Mouse (Mus musculus) monocyte, adult 5-6 weeks (primary cell): ENCODE data around the gene Rbm8a. TPM values are rescaled to one million over a fixed set of nuclear protein-coding genes. Genes with fewer than 3 reads are reported as not detected.
A peak's percentile ranks its signal among the peaks of the same experiment; 100 is the strongest.
"Not testable (repeated sequence)": the region's sequence is repeated elsewhere in the genome, so short reads cannot be mapped to it uniquely, and the experiment has no call there.

Experiments
- ATAC-seq: fragments of 153-309, 156-312 bp; replicated peaks from 2 replicates; pipeline ENCODE4 v1.8.0; 2017; ENCODE audit warnings: mild to moderate bottlenecking; ENCODE audit not compliant: low TSS enrichment, insufficient number of reproducible peaks, severe bottlenecking, poor library complexity, low FRiP score
- total RNA-seq: library from RNA; stranded (forward); fragments of 200-1000, 200-491, 200-594 nt; gene quantifications from 3 replicates; pipeline ENCODE4 v1.2.3, GENCODE M21; 2017

Gene Rbm8a
- total RNA-seq, 1 experiment from 2014 or later: 49.7 TPM

DNA sequence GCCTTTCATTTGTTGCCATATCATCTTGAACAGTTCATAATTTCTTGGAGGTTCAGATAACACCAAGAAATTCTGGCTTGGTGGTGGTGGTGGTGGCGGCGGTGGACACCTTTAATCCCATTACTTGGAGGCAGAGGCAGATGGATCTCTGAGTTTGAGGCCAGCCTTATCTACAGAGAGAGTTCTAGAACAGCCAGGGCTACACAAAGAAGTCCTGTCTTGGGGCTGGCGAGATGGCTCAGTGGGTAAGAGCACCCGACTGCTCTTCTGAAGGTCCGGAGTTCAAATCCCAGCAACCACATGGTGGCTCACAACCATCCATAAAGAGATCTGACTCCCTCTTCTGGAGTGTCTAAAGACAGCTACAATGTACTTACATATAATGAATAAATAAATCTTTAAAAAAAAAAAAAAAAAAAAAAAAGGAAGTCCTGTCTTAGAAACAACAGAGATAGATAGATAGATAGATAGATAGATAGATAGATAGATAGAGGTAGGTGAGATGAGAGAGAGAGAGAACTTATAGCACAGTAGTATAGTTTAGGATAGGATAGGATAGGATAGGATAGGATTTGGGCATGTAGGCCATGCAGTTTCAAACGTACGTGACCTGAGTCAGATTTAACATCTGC is 36.1 kb downstream of the Rbm8a start:
- not testable (repeated sequence) for ATAC-seq

DNA sequence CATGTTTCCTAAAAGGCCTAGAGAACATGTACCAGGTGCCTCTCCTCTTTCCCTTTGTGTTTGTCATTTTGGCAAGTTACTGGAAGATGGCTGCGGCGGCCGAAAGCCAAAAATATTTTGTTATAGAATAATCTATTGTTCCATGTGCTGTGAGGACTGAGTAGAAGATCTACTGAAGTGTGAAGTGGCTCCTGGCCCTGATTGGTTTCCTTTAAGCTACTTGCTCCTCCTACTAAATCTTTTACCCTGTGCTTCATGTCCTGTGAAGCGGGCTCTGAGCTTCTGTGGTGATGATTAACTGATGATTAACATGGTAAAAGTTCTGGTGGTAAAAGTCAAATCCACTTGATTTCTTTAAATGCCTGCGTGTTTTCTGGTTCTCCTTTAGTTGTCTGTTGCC is 37.2 kb downstream of the Rbm8a start:
- ATAC-seq: no peak

DNA sequence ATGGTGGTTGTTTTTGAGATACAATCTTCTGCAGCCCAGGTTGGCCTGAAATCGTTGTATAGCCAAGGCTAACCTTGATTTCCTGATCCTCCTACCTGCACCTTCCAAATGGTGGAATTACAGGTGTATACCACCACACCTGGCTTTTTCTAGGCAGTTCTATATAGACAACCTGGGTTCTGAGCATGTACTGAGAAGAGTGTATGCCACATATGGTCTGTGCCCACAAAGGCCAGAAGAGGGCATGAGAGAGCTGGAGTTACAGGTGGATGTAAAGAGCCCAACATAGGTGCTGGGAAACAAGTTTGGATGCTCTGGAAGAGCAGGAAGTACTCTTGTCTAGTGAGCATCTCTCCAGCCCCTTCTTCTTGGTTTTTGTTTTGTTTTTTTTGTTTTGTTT is 37.6 kb downstream of the Rbm8a start:
- ATAC-seq: no peak

DNA sequence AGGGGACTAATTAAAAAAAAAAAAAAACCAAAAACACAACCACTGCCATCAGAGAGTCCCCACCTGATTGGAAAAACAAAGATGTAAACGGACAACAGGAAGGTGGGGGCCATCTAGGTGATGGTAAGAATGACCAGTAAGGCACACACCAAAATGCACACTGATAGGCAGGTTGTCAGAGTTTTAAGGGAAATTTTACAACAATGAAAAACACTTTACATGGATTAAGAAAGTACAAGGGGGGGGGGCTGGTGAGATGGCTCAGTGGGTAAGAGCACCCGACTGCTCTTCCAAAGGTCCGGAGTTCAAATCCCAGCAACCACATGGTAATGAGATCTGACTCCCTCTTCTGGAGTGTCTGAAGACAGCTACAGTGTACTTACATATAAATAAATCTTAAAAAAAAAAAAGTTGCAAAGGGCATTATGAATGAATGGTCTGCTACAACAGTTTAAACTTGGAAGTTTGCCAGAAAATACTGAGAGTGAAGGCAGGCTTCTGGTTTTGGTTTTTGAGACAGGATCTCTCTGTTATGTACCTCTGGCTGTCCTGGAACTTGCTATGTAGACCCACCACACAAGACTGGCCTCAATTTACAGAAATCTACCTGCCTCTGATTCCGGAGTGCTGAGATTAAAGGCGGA is 38.8 kb downstream of the Rbm8a start:
- no peak for ATAC-seq

DNA sequence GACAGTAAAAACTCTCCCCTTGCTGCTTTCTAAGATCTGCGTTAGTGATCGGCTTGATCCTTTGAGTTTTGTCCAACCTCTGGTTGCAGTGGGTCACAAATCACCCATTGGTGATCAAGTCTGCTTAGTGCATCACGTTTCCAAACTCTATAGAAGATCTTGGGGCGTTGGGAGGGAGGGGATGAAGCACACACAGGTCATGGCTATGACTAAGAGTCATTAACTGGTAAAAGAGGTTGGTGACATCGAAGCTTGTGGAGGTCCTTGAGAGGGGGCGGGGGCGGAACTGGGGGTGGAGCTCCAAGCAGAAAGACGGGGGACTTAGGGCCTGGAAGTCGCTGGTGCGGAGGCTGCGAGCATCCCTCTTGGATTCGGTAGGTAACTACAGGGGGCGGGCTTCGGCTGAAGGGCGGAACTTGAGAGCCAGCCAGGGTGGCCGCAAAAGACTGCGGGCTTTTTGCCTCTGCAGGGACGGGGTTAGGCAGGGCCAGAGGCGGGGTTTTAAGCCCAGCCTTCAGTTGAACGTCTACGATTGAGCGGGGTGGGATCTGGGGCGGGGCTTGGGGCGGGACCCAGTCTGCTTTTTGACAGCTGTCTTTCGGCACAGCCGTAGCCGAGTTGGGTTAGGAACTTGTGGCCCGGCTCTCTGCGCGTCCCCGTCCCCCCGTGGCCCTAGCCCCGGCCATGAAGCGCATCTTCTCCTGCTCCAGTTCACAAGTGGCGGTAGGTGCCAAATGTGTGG is 40.2 kb downstream of the Rbm8a start, which contains the start of gene Ankrd35:
Gene Ankrd35 (plus strand): TSS at position 405 of the 742 bp plus-strand sequence.
- peak; percentile 96 for ATAC-seq

DNA sequence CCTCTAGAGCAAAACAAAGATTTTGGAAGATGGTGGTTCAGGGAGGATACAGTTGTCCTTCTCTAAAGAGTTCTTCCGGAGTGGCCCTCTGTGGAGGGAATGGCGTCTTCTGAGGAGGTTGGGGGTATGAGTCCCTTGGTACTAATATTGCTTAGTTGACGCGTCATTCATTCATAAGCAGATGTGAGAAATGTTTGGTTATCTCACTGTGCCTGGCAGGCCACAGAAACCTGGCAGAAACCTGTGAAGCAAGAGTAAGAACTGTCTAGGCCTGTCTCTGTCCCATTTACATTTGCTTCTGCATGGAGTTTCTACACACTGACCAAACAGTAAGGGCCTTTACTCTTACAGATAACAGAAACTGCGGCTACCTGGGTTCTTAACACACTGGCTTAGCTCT is 41.8 kb downstream of the Rbm8a start:
- ATAC-seq: no peak

DNA sequence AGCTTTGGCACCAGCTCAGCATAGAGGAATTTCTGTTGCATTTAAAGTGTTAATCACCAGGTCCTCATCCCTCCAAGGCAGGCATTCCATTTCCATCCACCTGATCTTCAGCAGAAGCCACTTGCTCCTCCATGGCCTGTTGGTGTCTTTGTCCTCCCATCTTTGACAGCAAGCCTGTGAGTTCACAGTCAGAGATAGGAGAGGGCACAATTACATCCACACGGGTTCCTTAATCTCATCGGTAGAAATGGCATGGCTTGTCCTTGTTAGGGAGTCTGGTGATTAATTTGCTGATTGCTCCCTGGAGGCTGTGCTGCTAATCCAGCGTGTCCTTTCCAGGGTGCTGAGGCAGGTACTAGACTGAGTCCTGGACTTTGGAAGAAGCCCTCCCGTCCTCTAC is 43.8 kb downstream of the Rbm8a start:
- ATAC-seq: no peak

DNA sequence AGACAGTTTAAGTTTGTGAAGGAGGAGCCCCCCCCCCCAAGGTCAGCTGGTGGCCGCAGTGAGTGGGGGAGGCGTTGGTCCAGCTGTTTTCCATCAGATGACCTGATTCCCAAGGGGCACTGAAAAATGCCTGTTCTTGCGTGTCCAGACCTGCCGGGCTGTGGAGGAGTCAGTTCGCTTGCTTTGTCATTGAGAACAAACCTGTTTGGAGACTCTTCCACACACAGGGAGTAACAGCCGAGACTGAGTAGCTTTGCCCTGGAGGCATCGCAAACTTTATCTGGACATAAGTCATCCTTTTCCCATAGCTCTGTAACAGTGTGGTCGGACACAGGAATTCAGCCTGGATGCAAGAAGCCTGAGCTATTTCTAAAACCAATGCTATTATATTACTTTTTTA is 44.7 kb downstream of the Rbm8a start:
- no peak for ATAC-seq

DNA sequence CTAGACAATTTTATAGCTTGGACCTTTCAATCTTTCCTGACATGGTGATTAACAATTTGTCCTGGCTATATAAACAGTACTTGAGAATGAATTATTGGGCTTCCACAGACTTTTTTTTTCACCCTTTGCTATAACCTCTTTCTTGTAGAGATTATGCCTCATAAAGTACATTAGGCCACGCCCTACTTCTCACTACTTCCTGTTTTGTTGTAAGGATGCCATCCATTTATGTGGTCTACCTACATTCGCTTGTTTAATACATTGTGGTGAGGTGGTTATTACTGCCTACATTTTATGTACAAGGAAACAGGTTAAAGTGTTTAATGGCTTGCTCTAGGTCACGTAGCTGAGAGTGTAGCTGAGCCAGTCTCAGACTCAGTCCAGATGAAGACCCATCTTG is 45.4 kb downstream of the Rbm8a start:
- no peak for ATAC-seq

DNA sequence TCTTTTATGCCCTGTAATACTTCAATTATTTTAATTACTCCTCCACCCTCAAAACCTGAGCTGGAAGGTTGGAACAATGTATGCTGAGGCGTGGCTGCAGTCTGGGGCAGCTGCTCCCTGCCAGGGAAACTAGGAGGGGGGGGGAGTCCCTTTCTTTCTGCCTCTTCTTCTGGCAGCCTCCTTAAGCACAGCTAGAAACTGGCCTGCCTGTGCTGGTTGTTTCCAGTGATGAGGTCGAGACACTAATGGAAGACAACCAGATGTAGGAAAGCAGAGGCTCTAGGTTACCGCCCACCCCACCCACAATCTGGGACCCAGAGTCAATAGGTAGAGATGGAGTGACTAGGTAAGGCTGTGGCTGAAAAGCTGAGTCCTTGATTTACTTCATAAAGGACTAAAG is 46.0 kb downstream of the Rbm8a start:
- no peak for ATAC-seq

DNA sequence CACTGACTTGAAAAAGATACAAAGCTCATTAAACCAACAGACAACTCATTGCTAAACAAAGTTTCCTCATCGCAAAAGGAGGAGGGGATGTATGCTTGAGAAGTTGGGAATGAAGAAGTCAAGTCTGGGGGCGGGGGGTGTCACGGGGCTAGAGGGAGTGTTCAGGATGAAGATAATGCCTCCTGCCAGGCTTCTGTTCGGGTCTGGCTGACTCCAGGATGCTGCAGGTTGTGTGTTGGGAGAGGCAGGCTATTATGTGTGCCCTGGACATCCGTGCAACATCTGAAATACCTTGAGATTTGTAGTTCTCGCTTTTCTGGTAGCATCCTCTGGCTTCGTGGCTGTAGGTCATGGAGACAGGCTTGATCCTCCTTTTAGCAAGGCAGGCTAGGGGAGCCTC is 48.7 kb downstream of the Rbm8a start:
- no peak for ATAC-seq

DNA sequence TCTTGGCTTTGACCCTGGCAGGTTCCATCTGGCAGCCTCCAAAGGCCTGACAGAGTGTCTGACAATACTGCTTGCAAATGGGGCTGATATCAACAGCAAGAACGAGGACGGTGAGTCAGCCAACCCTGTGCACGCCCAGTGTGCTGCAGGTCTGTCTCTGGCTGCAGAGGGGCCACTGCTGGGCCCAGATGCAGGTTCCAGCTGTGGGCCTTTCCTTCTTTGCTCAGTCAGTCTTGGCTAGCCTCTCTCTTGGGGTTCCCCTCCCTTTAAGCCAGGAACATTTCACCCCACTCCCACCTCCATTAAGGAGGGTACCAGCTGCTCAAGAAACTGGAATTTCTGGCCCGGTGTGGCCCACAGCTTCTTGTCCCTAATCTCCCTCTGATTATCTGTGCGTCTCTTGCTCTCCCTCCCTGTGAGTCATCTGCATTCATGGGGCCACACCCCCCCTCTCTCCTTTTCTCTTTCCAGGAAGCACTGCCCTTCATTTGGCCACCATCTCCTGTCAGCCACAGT is 49.5 kb downstream of the Rbm8a start:
- no peak for ATAC-seq

DNA sequence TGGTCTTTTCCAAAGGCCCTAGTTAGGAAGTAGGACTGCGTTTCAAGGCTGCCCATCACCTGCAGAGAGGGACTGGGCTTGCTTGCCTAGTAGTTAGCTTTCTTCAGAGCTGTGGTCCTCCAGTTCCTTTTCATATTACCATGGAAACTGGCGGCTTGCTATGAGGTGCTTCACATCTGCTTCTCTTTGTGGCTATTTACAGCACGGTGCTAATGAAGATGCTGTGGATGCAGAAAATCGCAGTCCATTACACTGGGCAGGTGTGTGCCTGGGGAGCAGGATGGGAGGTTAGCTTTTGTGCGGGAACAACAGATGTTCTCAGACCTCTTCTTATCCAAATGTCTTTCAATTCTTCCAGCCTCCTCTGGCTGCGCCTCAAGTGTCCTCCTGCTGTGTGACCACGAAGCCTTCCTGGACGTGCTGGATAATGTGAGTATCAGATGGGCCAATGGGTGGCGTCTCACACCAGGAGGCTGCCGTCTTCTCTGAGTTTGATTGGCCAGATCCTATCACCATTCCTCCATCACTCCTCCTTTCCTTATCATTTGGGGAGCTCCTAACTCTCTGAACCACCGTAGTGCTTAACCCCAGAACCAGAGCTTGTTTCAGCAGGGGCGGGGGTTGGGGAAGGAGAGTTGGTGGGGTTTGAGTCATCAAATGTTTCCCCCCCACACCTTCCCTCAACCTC is 50.7 kb downstream of the Rbm8a start:
- ATAC-seq: no peak

Other genes starting within 250 kb of the Rbm8a start
- not detected in 3 replicates for gene BC107364, start 177.6 kb upstream of the Rbm8a start, total RNA-seq
- 0.64 TPM in 1 of 3 replicates, not detected in the others for gene Hfe2, start 104.8 kb upstream of the Rbm8a start, total RNA-seq
- gene Txnip, start 72.0 kb upstream of the Rbm8a start, total RNA-seq: 575 to 636 TPM (median 578 TPM) in 3 replicates
- not detected in 3 replicates for gene Gm16253, start 52.9 kb upstream of the Rbm8a start, total RNA-seq
- gene Polr3gl, start 35.8 kb upstream of the Rbm8a start, total RNA-seq: 75.3 to 86.8 TPM (median 84.0 TPM) in 3 replicates
- not detected in 3 replicates for gene Ankrd34a, start 33.3 kb upstream of the Rbm8a start, total RNA-seq
- 0.68 to 0.95 TPM in 2 of 3 replicates, not detected in the other for gene Lix1l, start 28.8 kb upstream of the Rbm8a start, total RNA-seq
- gene Pex11b, start 5.4 kb downstream of the Rbm8a start, total RNA-seq: 11.2 to 27.1 TPM (median 22.5 TPM) in 3 replicates
- 0.19 TPM in 1 of 3 replicates, not detected in the others for gene Gm42957, start 5.5 kb downstream of the Rbm8a start, total RNA-seq
- gene Itga10, start 15.7 kb downstream of the Rbm8a start, total RNA-seq: 0.21 to 1.2 TPM (median 0.38 TPM) in 3 replicates
- gene Ankrd35, start 40.2 kb downstream of the Rbm8a start, total RNA-seq: 0.21 to 0.68 TPM (median 0.38 TPM) in 3 replicates
- 6.2 to 29.1 TPM (median 14.9 TPM) in 3 replicates for gene Pias3, start 66.5 kb downstream of the Rbm8a start, total RNA-seq
- gene Nudt17, start 78.6 kb downstream of the Rbm8a start, total RNA-seq: 0.57 to 2.7 TPM in 2 of 3 replicates, not detected in the other
- 39.3 to 48.7 TPM (median 39.7 TPM) in 3 replicates for gene Polr3c, start 97.7 kb downstream of the Rbm8a start, total RNA-seq
- gene Rnf115, start 97.7 kb downstream of the Rbm8a start, total RNA-seq: 118 to 123 TPM (median 119 TPM) in 3 replicates
- 0.39 TPM in 1 of 3 replicates, not detected in the others for gene Pdzk1, start 199.4 kb downstream of the Rbm8a start, total RNA-seq
- 1.3 to 22.5 TPM (median 7.6 TPM) in 3 replicates for gene Cd160, start 199.4 kb downstream of the Rbm8a start, total RNA-seq